Mouse (Mus musculus) forebrain, embryonic 14.5 days (tissue): Measurements from ENCODE around the gene Pin1rt1. TPM values are rescaled to one million over a fixed set of nuclear protein-coding genes. Genes with fewer than 3 reads are reported as not detected.

Experiments
- ATAC-seq: fragments of 200-750 bp; cut with Nextera tagmentation; 2 replicates; pipeline ENCODE4 v1.8.0; 2017; ENCODE audit warnings: mild to moderate bottlenecking, moderate library complexity
- DNase-seq: peaks from one replicate; pipeline ENCODE4 v3.0.0-alpha.2; 2015; ENCODE audit warnings: low spot score
- H3K27ac ChIP-seq: fragments of 300-500 bp; sonication (generic); 2 replicates; pipeline ENCODE4 v1.5.1; 2014; ENCODE audit warnings: low read depth, mild to moderate bottlenecking, control low read depth, low read length, moderate library complexity
- H3K27me3 ChIP-seq: fragments of 300-500 bp; sonication (generic); replicated peaks from 2 replicates; pipeline ENCODE4 v1.6.1; 2014; ENCODE audit warnings: low read length, control low read depth, mixed read lengths; ENCODE audit not compliant: control insufficient read depth, insufficient read depth
- H3K36me3 ChIP-seq: fragments of 300-500 bp; sonication (generic); 2 replicates; pipeline ENCODE4 v1.6.1; 2014; ENCODE audit warnings: low read length, control low read depth; ENCODE audit not compliant: control insufficient read depth, insufficient read depth
- H3K4me1 ChIP-seq: fragments of 300-500 bp; sonication (generic); 2 replicates; pipeline ENCODE4 v1.6.1; 2014; ENCODE audit warnings: antibody characterized with exemption, low read length, control low read depth; ENCODE audit not compliant: control insufficient read depth, insufficient read depth
- H3K4me2 ChIP-seq: fragments of 300-500 bp; sonication (generic); 2 replicates; pipeline ENCODE4 v1.6.1; 2014; ENCODE audit warnings: mild to moderate bottlenecking, control low read depth, low read length
- H3K4me3 ChIP-seq: fragments of 300-500 bp; sonication (generic); 2 replicates; pipeline ENCODE4 v1.5.1; 2014; ENCODE audit warnings: low read depth, low read length, control low read depth
- H3K9ac ChIP-seq: fragments of 300-500 bp; sonication (generic); 2 replicates; pipeline ENCODE4 v1.6.1; 2014; ENCODE audit warnings: mild to moderate bottlenecking, low read length, control low read depth, moderate library complexity
- H3K9me3 ChIP-seq: fragments of 300-500 bp; sonication (generic); replicated peaks from 2 replicates; pipeline ENCODE4 v1.6.1; 2016; ENCODE audit warnings: low read length, control low read depth, mixed read lengths; ENCODE audit not compliant: control insufficient read depth
- WGBS: fragments of 180-500 bp; shearing (Covaris S2); extraction: QIAGEN DNeasy Blood & Tissue Kit; methylation state at CpG from one replicate; pipeline ENCODE4 v1.1.7; 2014; 5-methylcytosine and 5-hydroxymethylcytosine counted together
- polyA plus RNA-seq: library from polyadenylated mRNA; unstranded; fragments of >200 nt; fragmentation: Nextera tagmentation; extraction: Ambion mirVana; gene quantifications from 2 replicates; pipeline ENCODE4 v1.2.1, GENCODE M21; 2014

The Pin1rt1 gene
- polyA plus RNA-seq, 1 experiment from 2014 or later = not detected

- Histone ChIP-seq H3K4me2 (no peak overlapping the region), H3K4me3 (no peak overlapping the region), H3K9ac (no peak overlapping the region), H3K36me3 (peaks cover 40% of the 10 kb centered on the region), H3K27ac (no peak overlapping the region), H3K9me3 (no peaks in the 10 kb centered on the region), H3K27me3 (no peaks in the 10 kb centered on the region), H3K4me1 (no peaks in the 10 kb centered on the region)
- ATAC-seq (no peak), DNase-seq (no peak)
- WGBS = 96% methylated on average over 4 of the region's 4 CpGs
Observed at GRCm38 (mm10) chr2:104684771-104685170, 31.4 kb downstream of the Pin1rt1 start.

- DNase-seq (no peak), ATAC-seq (no peak)
- WGBS = 83% methylated on average over 3 of the region's 3 CpGs
- Histone ChIP-seq H3K36me3 (peaks cover 31% of the 10 kb centered on the region), H3K4me2 (no peak overlapping the region), H3K4me1 (no peaks in the 10 kb centered on the region), H3K9me3 (no peaks in the 10 kb centered on the region), H3K9ac (no peak overlapping the region), H3K27me3 (no peaks in the 10 kb centered on the region), H3K4me3 (no peak overlapping the region), H3K27ac (no peak overlapping the region)
Observed at GRCm38 (mm10) chr2:104677326-104677725, 38.9 kb downstream of the Pin1rt1 start.

- DNase-seq (no peak), ATAC-seq (no peak)
- Histone ChIP-seq H3K9ac (no peak overlapping the region), H3K36me3 (peaks cover 4% of the 10 kb centered on the region), H3K4me2 (no peak overlapping the region), H3K9me3 (no peaks in the 10 kb centered on the region), H3K4me1 (no peaks in the 10 kb centered on the region), H3K27me3 (no peaks in the 10 kb centered on the region), H3K27ac (no peak overlapping the region), H3K4me3 (no peak overlapping the region)
Observed at GRCm38 (mm10) chr2:104671724-104672123, 44.5 kb downstream of the Pin1rt1 start.

- no peak overlapping the region for H3K4me3 ChIP-seq
- no peak overlapping the region for H3K4me2 ChIP-seq
- H3K27ac ChIP-seq = no peak overlapping the region
- DNase-seq (no peak), ATAC-seq (no peak)
- no peaks in the 10 kb centered on the region for H3K9me3 ChIP-seq
- 87% methylated on average over 6 of the region's 6 CpGs for WGBS
- H3K27me3 ChIP-seq = no peaks in the 10 kb centered on the region
- H3K4me1 ChIP-seq = no peaks in the 10 kb centered on the region
- peaks cover 23% of the 10 kb centered on the region for H3K36me3 ChIP-seq
- no peak overlapping the region for H3K9ac ChIP-seq
Observed at GRCm38 (mm10) chr2:104669122-104669804, 46.9 kb downstream of the Pin1rt1 start.

Other genes starting within 250 kb of the Pin1rt1 start
- 6.5 and 7.7 TPM in 2 replicates for gene Hipk3, start 221.9 kb downstream of the Pin1rt1 start, polyA plus RNA-seq
- gene Cstf3, start 125.9 kb downstream of the Pin1rt1 start, polyA plus RNA-seq = 75.2 and 92.5 TPM in 2 replicates
- 43.8 and 52.7 TPM in 2 replicates for gene Tcp11l1, start 4.2 kb downstream of the Pin1rt1 start, polyA plus RNA-seq
- 3.6 and 3.8 TPM in 2 replicates for gene Depdc7, start 26.5 kb upstream of the Pin1rt1 start, polyA plus RNA-seq
- 13.5 and 15.6 TPM in 2 replicates for gene Qser1, start 100.4 kb upstream of the Pin1rt1 start, polyA plus RNA-seq
- gene Prrg4, start 133.5 kb upstream of the Pin1rt1 start, polyA plus RNA-seq = 0.23 TPM in 2 replicates
- gene Ccdc73, start 151.4 kb upstream of the Pin1rt1 start, polyA plus RNA-seq = 9.2 and 9.7 TPM in 2 replicates